Mouse (Mus musculus) heart, adult 2 months (tissue): ENCODE measurements around the gene Rab23.

ENCODE experiments used
- CTCF ChIP-seq: fragments of 200-600 bp; IDR thresholded peaks from 2 replicates; pipeline ENCODE4 v1.8.1; 2022; ENCODE audit warnings: antibody characterized with exemption, mild to moderate bottlenecking, moderate library complexity
- EP300 ChIP-seq: fragments of 200-500 bp; IDR thresholded peaks from 2 replicates; pipeline ENCODE4 v1.6.1; 2011; ENCODE audit warnings: low read depth, low read length, control low read depth; ENCODE audit not compliant: insufficient read depth
- POLR2A ChIP-seq: fragments of 200-500 bp; IDR thresholded peaks from 2 replicates; pipeline ENCODE4 v1.6.1; 2011; ENCODE audit warnings: mild to moderate bottlenecking, low read depth, low read length, control low read depth; ENCODE audit not compliant: insufficient read depth

DNA sequence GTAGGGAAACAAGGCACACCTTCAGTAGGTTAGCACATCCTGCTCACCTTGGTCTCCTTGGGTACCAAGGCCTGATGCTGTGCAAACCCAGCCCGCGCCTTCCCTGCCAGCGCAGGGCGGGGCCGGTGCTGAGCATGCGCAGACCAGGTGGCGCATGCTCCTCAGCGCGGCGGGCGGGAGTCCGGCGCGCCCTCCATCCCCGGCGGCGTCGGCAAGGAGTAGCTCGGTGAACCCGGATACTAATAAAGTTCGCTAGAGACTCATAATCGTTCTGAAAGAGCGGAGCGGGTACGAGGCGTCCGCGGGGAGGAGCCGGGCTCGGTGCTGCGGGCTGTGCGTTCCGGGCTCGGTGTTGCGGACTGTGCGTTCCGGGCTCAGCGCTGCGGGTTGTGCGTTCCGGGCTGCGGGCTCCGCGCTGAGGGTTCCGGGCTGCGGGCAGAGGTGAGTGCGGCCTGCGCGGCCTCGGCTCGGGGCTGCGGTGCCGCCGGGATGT is at the start of gene Rab23:
- TF ChIP-seq POLR2A (peak; percentile 50), CTCF (no peak), EP300 (no peak)
